Mouse (Mus musculus) liver, adult 2 months (tissue): ENCODE measurements at regions not wholly inside any gene's neighbourhood (a gene's known extent, or its start where the extent isn't known, plus 50 kb on each side); places are given as distances from the start of the nearest gene placed in this dataset.
"Not testable (repeated sequence)": the region's sequence is repeated elsewhere in the genome, so short reads cannot be mapped to it uniquely, and the experiment has no call there.

ENCODE experiments used
- DNase-seq: peaks from one replicate; pipeline ENCODE4 v3.0.0-alpha.2; 2011; ENCODE audit warnings: low read depth, low spot score; ENCODE audit errors: extremely low read depth
- H3K27ac ChIP-seq: fragments of 200-500 bp; replicated peaks from 2 replicates; pipeline ENCODE4 v1.5.1; 2012; ENCODE audit warnings: low read depth, mild to moderate bottlenecking, control low read depth, inconsistent platforms, low read length; ENCODE audit not compliant: insufficient read depth
- H3K27me3 ChIP-seq: fragments of 200-500 bp; 2 replicates; pipeline ENCODE4 v1.6.1; 2012; ENCODE audit warnings: mild to moderate bottlenecking, moderate library complexity, low read length, inconsistent platforms; ENCODE audit not compliant: control insufficient read depth, insufficient read depth
- H3K36me3 ChIP-seq: fragments of 200-500 bp; 2 replicates; pipeline ENCODE4 v1.6.1; 2012; ENCODE audit warnings: low read length, inconsistent platforms; ENCODE audit not compliant: control insufficient read depth, insufficient read depth
- H3K4me1 ChIP-seq: fragments of 200-500 bp; 2 replicates; pipeline ENCODE4 v1.6.1; 2011; ENCODE audit warnings: low read length; ENCODE audit not compliant: control insufficient read depth, insufficient read depth
- H3K4me3 ChIP-seq: fragments of 200-500 bp; 2 replicates; pipeline ENCODE4 v1.5.1; 2011; ENCODE audit warnings: low read depth, mild to moderate bottlenecking, control low read depth, low read length, moderate library complexity; ENCODE audit not compliant: insufficient read depth
- H3K79me2 ChIP-seq: fragments of 200-500 bp; 2 replicates; pipeline ENCODE4 v1.6.1; 2012; ENCODE audit warnings: inconsistent platforms, mild to moderate bottlenecking, low read length, moderate library complexity; ENCODE audit not compliant: control insufficient read depth, insufficient read depth
- H3K9ac ChIP-seq: fragments of 200-500 bp; 2 replicates; pipeline ENCODE4 v1.6.1; 2012; ENCODE audit warnings: low read depth, mild to moderate bottlenecking, control low read depth, inconsistent platforms, low read length
- CTCF ChIP-seq: fragments of 200-500 bp; IDR thresholded peaks from 2 replicates; pipeline ENCODE4 v1.5.1; 2011; ENCODE audit warnings: low read depth, low read length, control low read depth
- POLR2A ChIP-seq: fragments of 200-500 bp; IDR thresholded peaks from 2 replicates; pipeline ENCODE4 v1.6.1; 2011; ENCODE audit warnings: low read length, control low read depth; ENCODE audit not compliant: insufficient read depth; ENCODE audit errors: extremely low read depth
- WGBS: fragments of 180-500 bp; shearing (Covaris S2); methylation state at CpG from one replicate; pipeline ENCODE4 v1.1.7; 2018; 5-methylcytosine and 5-hydroxymethylcytosine counted together

GRCm38 (mm10) chr13:50031757-50032156, 218.4 kb downstream of the Gm906 start:
- H3K36me3 ChIP-seq: no peaks in the 10 kb centered on the region
- no peak for DNase-seq
- H3K27ac ChIP-seq: no peak overlapping the region
- no peaks in the 10 kb centered on the region for H3K27me3 ChIP-seq
- no peak overlapping the region for H3K9ac ChIP-seq
- no peaks in the 10 kb centered on the region for H3K4me1 ChIP-seq
- H3K4me3 ChIP-seq: no peak overlapping the region
- TF ChIP-seq POLR2A: no peak
- TF ChIP-seq CTCF: peak; percentile 74
- WGBS: 30% methylated on average over 1 of the region's 1 CpGs
- H3K79me2 ChIP-seq: no peaks in the 10 kb centered on the region

GRCm38 (mm10) chr13:50007730-50008129, 208.9 kb upstream of the Gm30302 start:
- H3K4me1 ChIP-seq, H3K27me3 ChIP-seq, H3K79me2 ChIP-seq, H3K36me3 ChIP-seq, H3K27ac ChIP-seq, H3K4me3 ChIP-seq, H3K9ac ChIP-seq: not testable (repeated sequence)
- WGBS: 92% methylated on average over 3 of the region's 3 CpGs
- DNase-seq: peak; percentile 55

- not testable (repeated sequence) for H3K9ac ChIP-seq, H3K36me3 ChIP-seq, H3K27me3 ChIP-seq, H3K27ac ChIP-seq, H3K4me1 ChIP-seq, H3K4me3 ChIP-seq, H3K79me2 ChIP-seq
- DNase-seq: peak; percentile 45
- 45% methylated on average over 4 of the region's 4 CpGs for WGBS
These were observed 167.3 kb upstream of the Gm30302 start for GRCm38 (mm10) chr13:49966072-49966471.

GRCm38 (mm10) chr13:49957993-49958681, 159.3 kb upstream of the Gm30302 start:
- H3K4me1 ChIP-seq, H3K27me3 ChIP-seq, H3K27ac ChIP-seq, H3K4me3 ChIP-seq, H3K9ac ChIP-seq, H3K36me3 ChIP-seq, H3K79me2 ChIP-seq: not testable (repeated sequence)
- WGBS: 35% methylated on average over 5 of the region's 6 CpGs
- DNase-seq: peak; percentile 6

GRCm38 (mm10) chr13:49915781-49916180, 117.0 kb upstream of the Gm30302 start:
- H3K36me3 ChIP-seq: no peaks in the 10 kb centered on the region

More at GRCm38 (mm10) chr13:49915781-49916180, 117.0 kb upstream of the Gm30302 start:
- TF ChIP-seq CTCF (no peak), POLR2A (no peak)
- H3K27me3 ChIP-seq: no peaks in the 10 kb centered on the region
- no peak for DNase-seq
- whole genome bisulfite sequencing: 57% methylated on average over 2 of the region's 2 CpGs
- H3K27ac ChIP-seq: no peak overlapping the region
- H3K79me2 ChIP-seq: no peaks in the 10 kb centered on the region
- H3K4me1 ChIP-seq: no peaks in the 10 kb centered on the region
- no peak overlapping the region for H3K4me3 ChIP-seq
- H3K9ac ChIP-seq: no peak overlapping the region
